Mouse (Mus musculus) heart, postnatal 0 days (tissue): ENCODE measurements around the gene Gm4969. TPM values are rescaled to one million over a fixed set of nuclear protein-coding genes. Genes with fewer than 3 reads are reported as not detected.
"Not testable (repeated sequence)": the region's sequence is repeated elsewhere in the genome, so short reads cannot be mapped to it uniquely, and the experiment has no call there.

Experiments used
- ATAC-seq: fragments of 200-750 bp; cut with Nextera tagmentation; 2 replicates; pipeline ENCODE4 v1.8.0; 2017; ENCODE audit warnings: low read depth, moderate number of reproducible peaks, moderate library complexity; ENCODE audit not compliant: insufficient read depth
- DNase-seq: peaks from one replicate; pipeline ENCODE4 v3.0.0-alpha.2; 2016; ENCODE audit warnings: low spot score
- H3K27ac ChIP-seq: fragments of 300-500 bp; sonication (generic); 2 replicates; pipeline ENCODE4 v1.5.1; 2014; ENCODE audit warnings: low read depth, mild to moderate bottlenecking
- H3K27me3 ChIP-seq: fragments of 300-500 bp; sonication (generic); 2 replicates; pipeline ENCODE4 v1.6.1; 2014; ENCODE audit warnings: low read length, mixed read lengths; ENCODE audit not compliant: control insufficient read depth, insufficient read depth
- H3K36me3 ChIP-seq: fragments of 300-500 bp; sonication (generic); replicated peaks from 2 replicates; pipeline ENCODE4 v1.6.1; 2014; ENCODE audit warnings: low read length, mixed read lengths; ENCODE audit not compliant: control insufficient read depth, insufficient read depth
- H3K4me1 ChIP-seq: fragments of 300-500 bp; sonication (generic); 2 replicates; pipeline ENCODE4 v1.6.1; 2014; ENCODE audit warnings: antibody characterized with exemption; ENCODE audit not compliant: control insufficient read depth, insufficient read depth
- H3K4me2 ChIP-seq: fragments of 300-500 bp; sonication (generic); 2 replicates; pipeline ENCODE4 v1.6.1; 2014; ENCODE audit warnings: low read depth, mild to moderate bottlenecking, low read length, moderate library complexity
- H3K4me3 ChIP-seq: fragments of 300-500 bp; sonication (generic); 2 replicates; pipeline ENCODE4 v1.5.1; 2014; ENCODE audit warnings: low read depth, low read length
- H3K9ac ChIP-seq: fragments of 300-500 bp; sonication (generic); replicated peaks from 2 replicates; pipeline ENCODE4 v1.6.1; 2014; ENCODE audit warnings: low read depth, low read length, mixed read lengths
- H3K9me3 ChIP-seq: fragments of 300-500 bp; sonication (generic); replicated peaks from 2 replicates; pipeline ENCODE4 v1.6.1; 2016; ENCODE audit warnings: low read length; ENCODE audit not compliant: control insufficient read depth
- CTCF ChIP-seq: IDR thresholded peaks from 2 replicates; pipeline ENCODE4 v1.5.1; 2016; ENCODE audit warnings: antibody characterized with exemption, control low read depth, low read depth
- EP300 ChIP-seq: IDR thresholded peaks from 2 replicates; pipeline ENCODE4 v1.6.1; 2016; ENCODE audit warnings: antibody characterized with exemption, low read depth
- WGBS: fragments of 180-500 bp; shearing (Covaris S2); extraction: QIAGEN DNeasy Blood & Tissue Kit; methylation state at CpG from one replicate; pipeline ENCODE4 v1.1.7; 2014; 5-methylcytosine and 5-hydroxymethylcytosine counted together
- polyA plus RNA-seq: library from polyadenylated mRNA; unstranded; fragments of >200 nt; fragmentation: Nextera tagmentation; extraction: Ambion mirVana; gene quantifications from 2 replicates; pipeline ENCODE4 v1.2.1, GENCODE M21; 2015
- total RNA-seq: library from RNA; depleted of rRNA; stranded (reverse); fragments of >200 nt; gene quantifications from 2 replicates; pipeline ENCODE4 v1.2.3, GENCODE M21; 2014; ENCODE audit warnings: low replicate concordance

Gene Gm4969
- total and polyA plus RNA-seq, 2 experiments from 2014 or later = 0.38 to 0.69 TPM

DNA sequence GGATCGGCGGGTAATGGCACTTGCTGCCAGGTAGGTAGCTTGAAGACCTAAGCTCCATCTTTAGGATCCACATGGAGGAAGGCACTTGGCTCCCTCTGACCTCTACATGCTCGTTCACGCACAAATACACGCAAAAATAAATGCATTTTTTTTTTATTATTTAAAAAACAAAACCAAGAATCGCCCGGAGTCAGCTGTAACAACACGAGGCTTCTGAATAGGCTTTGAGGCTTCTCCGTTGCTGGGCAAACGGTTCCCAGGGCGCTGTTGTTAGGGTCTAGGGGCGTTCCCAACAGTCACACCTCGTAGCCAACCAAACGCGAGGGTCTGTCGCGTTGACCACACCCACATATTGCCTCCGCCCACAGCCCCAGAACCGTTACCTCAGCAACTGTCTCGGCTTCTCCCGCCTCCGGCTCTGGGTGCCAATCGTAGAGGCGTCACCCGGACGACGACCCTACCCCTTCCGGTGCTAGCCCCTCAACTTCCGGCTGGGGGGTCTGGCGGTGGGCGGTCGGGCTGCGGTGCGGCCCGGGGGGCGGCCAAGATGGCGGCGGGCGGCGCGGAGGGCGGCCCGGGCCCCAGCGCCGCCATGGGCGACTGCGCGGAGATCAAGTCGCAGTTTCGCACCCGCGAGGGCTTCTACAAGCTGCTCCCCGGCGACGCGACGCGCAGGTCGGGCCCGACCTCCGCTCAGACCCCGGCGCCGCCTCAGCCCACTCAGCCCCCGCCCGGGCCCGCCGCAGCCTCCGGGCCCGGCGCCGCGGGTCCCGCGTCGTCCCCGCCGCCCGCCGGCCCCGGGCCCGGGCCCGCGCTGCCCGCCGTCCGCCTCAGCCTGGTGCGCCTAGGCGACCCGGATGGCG is 42.2 kb downstream of the Gm4969 start, which contains the start of gene Dmwd:
Dmwd (plus strand) TSS at position 505 of the 863 bp plus-strand sequence.
- peak; percentile 98 for DNase-seq

DNA sequence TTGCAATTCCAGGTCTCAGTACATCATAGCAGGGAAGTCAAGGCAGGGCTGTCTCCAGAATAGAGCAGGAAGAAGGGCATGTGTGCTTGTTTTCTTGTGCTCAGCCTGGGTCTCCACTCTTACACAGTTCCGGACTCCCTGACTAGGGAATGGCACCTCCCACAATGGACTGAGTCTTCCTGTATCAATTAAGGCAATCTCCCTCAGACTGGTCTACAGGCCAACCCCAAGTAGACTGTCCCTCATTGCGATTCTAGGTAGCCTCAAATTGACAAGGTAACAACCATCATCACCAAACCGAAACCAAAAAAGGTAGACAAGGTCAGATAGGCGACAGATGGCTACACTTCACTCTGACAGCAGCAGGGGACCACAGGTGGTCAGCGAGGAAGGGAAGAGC is 42.9 kb downstream of the Gm4969 start:
- Histone ChIP-seq H3K4me2 (peak overlapping the region; percentile 91), H3K9me3 (no peaks in the 10 kb centered on the region), H3K4me1 (peaks cover 20% of the 10 kb centered on the region), H3K36me3 (peaks cover 25% of the 10 kb centered on the region), H3K4me3 (peak overlapping the region; percentile 92), H3K9ac (0 out of 2 replicates have a peak overlapping the region, but pooled peaks have one; percentile 1), H3K27ac (peak overlapping the region; percentile 97; the same call in 1 of the 2 replicates), H3K27me3 (no peaks in the 10 kb centered on the region)
- ATAC-seq (no peak), DNase-seq (no peak)
- 54% methylated on average over 5 of the region's 5 CpGs for WGBS
- TF ChIP-seq EP300 (no peak), CTCF (no peak)

More for the DNA sequence above, 42.2 kb downstream of the Gm4969 start, which contains the start of gene Dmwd:
- Histone ChIP-seq H3K4me3 (peak within 1 kb of the TSS; percentile 92), H3K4me2 (peak within 1 kb of the TSS; percentile 91), H3K4me1 (peaks cover 20% of the 10 kb centered on the region), H3K27ac (peak within 1 kb of the TSS; percentile 97), H3K9me3 (no peaks in the 10 kb centered on the region), H3K27me3 (no peaks in the 10 kb centered on the region), H3K36me3 (peaks cover 32% of the 10 kb centered on the region), H3K9ac (peak within 1 kb of the TSS; percentile 99)
- WGBS = 1% methylated on average over 70 of the region's 91 CpGs
- ATAC-seq = peak; percentile 98
- TF ChIP-seq CTCF = no peak
- TF ChIP-seq EP300 = no peak; the same call in 1 of the 2 replicates

DNA sequence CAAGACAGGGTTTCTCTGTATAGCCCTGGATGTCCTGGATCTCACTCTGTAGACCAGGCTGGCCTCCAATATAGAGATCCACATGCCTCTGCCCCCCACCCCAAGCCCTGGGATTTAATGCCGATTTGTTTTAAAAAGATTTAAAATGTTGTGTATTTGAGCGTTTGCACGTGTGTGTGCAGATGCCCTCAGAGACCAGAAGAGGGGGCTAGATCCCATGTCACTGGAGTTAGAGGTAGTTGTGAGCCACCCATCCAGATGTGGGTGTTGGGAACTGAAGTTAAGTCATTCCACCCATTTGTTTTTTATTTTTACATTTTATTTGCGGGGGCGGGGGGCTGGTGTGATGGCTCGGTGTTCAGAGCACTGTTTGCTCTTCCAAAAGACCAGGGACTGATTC is 43.7 kb downstream of the Gm4969 start:
- WGBS = 91% methylated on average over 6 of the region's 6 CpGs

DNA sequence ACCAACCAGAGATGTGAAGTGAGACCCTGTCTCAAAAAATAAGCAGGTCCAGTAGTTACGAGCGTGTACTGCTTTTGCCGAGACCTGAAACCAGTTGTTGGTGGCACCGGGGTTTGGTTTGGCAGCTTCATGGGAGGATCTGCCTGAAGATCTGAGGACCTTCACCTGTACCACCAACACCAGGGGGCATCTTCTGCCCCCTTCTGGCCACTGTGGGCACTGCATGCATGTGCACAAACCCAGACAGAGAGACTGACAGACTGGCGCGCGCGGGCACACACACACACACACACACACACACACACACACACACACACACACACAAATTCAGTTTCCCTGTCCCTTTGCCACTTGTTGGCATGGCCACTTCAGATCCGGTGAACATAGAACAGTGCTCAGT is 44.7 kb downstream of the Gm4969 start:
- H3K36me3 ChIP-seq = peaks cover 8% of the 10 kb centered on the region
- H3K9me3 ChIP-seq = no peaks in the 10 kb centered on the region
- no peaks in the 10 kb centered on the region for H3K27me3 ChIP-seq
- H3K4me3 ChIP-seq = no peak overlapping the region
- 76% methylated on average over 9 of the region's 9 CpGs for WGBS
- H3K9ac ChIP-seq = no peak overlapping the region
- no peak for DNase-seq
- H3K4me1 ChIP-seq = peaks cover 20% of the 10 kb centered on the region
- no peak overlapping the region for H3K27ac ChIP-seq
- ATAC-seq = no peak
- no peak for TF ChIP-seq EP300
- peak; percentile 65 for TF ChIP-seq CTCF
- H3K4me2 ChIP-seq = no peak overlapping the region

More for the DNA sequence above, 43.7 kb downstream of the Gm4969 start:
- Histone ChIP-seq H3K27me3 (no peaks in the 10 kb centered on the region), H3K4me3 (no peak overlapping the region), H3K4me1 (peaks cover 20% of the 10 kb centered on the region), H3K4me2 (no peak overlapping the region), H3K36me3 (peaks cover 17% of the 10 kb centered on the region), H3K27ac (no peak overlapping the region), H3K9ac (no peak overlapping the region), H3K9me3 (no peaks in the 10 kb centered on the region)
- TF ChIP-seq EP300 (no peak), CTCF (no peak)
- ATAC-seq (no peak), DNase-seq (no peak)

DNA sequence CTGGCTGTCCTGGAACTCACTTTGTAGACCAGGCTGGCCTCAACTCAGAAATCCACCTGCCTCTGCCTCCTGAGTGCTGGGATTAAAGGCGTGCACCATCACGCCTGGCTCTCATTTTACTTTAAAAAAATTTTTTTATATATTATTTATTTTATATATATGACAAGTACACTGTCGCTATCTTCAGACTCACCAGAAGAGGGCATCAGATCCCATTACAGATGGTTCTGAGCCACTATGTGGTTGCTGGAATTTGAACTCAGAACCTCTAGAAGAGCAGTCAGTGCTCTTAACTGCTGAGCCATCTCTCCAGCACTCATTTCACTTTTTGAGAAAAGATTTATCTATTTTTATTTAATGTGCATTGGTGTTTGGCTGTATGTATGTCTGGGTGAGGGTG is 47.1 kb downstream of the Gm4969 start:
- WGBS = 47% methylated on average over 3 of the region's 3 CpGs

DNA sequence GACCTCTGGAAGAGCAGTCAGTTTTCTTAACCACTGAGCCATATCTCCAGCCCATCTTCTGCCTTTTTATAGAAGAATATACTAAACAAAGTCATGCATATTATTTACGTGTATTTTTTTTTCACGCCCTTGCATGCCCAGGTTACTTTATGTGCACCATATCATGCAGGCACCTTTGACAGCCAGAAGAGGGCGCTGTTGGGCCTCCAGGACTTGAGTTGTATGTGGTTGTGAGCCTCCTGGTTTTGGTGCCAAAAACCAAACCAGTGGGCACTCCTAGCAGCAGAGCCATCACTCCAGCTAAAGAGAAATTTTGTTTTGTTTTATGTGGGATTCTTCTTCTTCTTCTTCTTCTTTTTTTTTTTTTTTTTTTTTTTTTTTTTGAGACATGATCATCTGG is 48.7 kb downstream of the Gm4969 start:
- DNase-seq = no peak
- TF ChIP-seq EP300 (no peak), CTCF (peak; percentile 51)
- Histone ChIP-seq H3K27me3 (peaks cover 29% of the 10 kb centered on the region), H3K36me3 (no peaks in the 10 kb centered on the region), H3K9ac (no peak overlapping the region), H3K27ac (no peak overlapping the region), H3K4me1 (no peaks in the 10 kb centered on the region), H3K4me3 (no peak overlapping the region), H3K4me2 (no peak overlapping the region), H3K9me3 (no peaks in the 10 kb centered on the region)
- 48% methylated on average over 3 of the region's 3 CpGs for WGBS
- no peak for ATAC-seq

More for the DNA sequence above, 47.1 kb downstream of the Gm4969 start:
- H3K9me3 ChIP-seq, H3K36me3 ChIP-seq, H3K4me3 ChIP-seq, H3K4me1 ChIP-seq, H3K27ac ChIP-seq, H3K4me2 ChIP-seq, DNase-seq, ATAC-seq, H3K9ac ChIP-seq: not testable (repeated sequence)
- peak; percentile 24 for TF ChIP-seq CTCF
- peaks cover 13% of the 10 kb centered on the region for H3K27me3 ChIP-seq
